Mouse (Mus musculus): ENCODE measurements at regions not wholly inside any gene's neighbourhood (a gene's known extent, or its start where the extent isn't known, plus 50 kb on each side); places are given as distances from the start of the nearest gene placed in this dataset.

DNA sequence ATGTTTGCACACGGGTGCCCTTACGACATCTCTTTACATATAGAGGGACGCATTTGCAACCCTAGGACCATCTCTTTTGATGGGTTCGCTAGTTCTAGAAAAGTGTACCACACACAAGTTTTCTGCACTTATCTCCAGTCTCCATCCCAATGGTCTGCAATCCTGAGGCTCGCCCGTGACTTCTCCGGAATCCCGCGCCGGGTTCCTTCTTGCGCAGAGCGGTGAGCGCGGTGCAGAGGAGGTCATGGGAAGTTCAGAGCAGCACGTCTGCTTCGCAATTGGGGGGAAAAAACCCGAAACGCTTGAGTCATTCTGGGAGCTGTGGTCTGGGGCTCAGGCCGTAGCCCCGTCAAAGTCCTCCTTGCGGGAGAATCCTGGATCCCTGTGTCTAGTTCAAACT lies 82.0 kb downstream of the Kcnrg start:
- H3K27me3 ChIP-seq (ENCODE audit: control insufficient read depth, insufficient read depth, insufficient read length): no peaks in the 10 kb centered on the region
- H3K4me3 ChIP-seq (ENCODE audit: insufficient read depth, poor library complexity, severe bottlenecking): no peak overlapping the region
- H3ac ChIP-seq (ENCODE audit: control insufficient read depth, insufficient read length, low read depth): no peak overlapping the region

GRCm38 (mm10) chr14:61689776-61690175 lies 82.5 kb downstream of the Kcnrg start:
- Histone ChIP-seq H3K36me3 (ENCODE audit: control insufficient read depth, insufficient read depth) (no peaks in the 10 kb centered on the region), H3K4me3 (ENCODE audit: insufficient read depth, poor library complexity, severe bottlenecking) (no peak overlapping the region), H3K79me3 (ENCODE audit: low read depth) (no peaks in the 10 kb centered on the region), H3K79me2 (ENCODE audit: control insufficient read depth, insufficient read depth) (no peaks in the 10 kb centered on the region), H3K27me3 (ENCODE audit: control insufficient read depth, insufficient read depth, insufficient read length) (no peaks in the 10 kb centered on the region), H3ac (ENCODE audit: control insufficient read depth, insufficient read length, low read depth) (no peak overlapping the region)
- TF ChIP-seq MAX (IDR thresholded peaks at IDR 0.05) (no peak), FOSL1 (IDR thresholded peaks at IDR 0.05; ENCODE audit: insufficient read depth, low read length, poor library complexity, severe bottlenecking) (no peak), MYOD1 (IDR thresholded peaks at IDR 0.05; ENCODE audit: control insufficient read depth, insufficient read length, low read depth) (no peak), CTCF (IDR thresholded peaks at IDR 0.05; ENCODE audit: control insufficient read depth, insufficient read depth, insufficient read length) (no peak), MYOG (IDR thresholded peaks at IDR 0.05; ENCODE audit: control insufficient read depth, extremely low read depth, insufficient read length) (no peak), USF1 (IDR thresholded peaks at IDR 0.05; ENCODE audit: low read depth) (no peak), CEBPB (IDR thresholded peaks at IDR 0.05; ENCODE audit: low read depth) (no peak)

More for the DNA sequence above, 82.0 kb downstream of the Kcnrg start:
- Histone ChIP-seq H3K79me2 (ENCODE audit: control insufficient read depth, insufficient read depth) (no peaks in the 10 kb centered on the region), H3K79me3 (ENCODE audit: low read depth) (no peaks in the 10 kb centered on the region), H3K36me3 (ENCODE audit: control insufficient read depth, insufficient read depth) (no peaks in the 10 kb centered on the region)
- no peak for TF ChIP-seq CTCF (IDR thresholded peaks at IDR 0.05; ENCODE audit: control insufficient read depth, insufficient read depth, insufficient read length)
- TF ChIP-seq MYOD1 (IDR thresholded peaks at IDR 0.05; ENCODE audit: control insufficient read depth, insufficient read length, low read depth): no peak
- TF ChIP-seq USF1 (IDR thresholded peaks at IDR 0.05; ENCODE audit: low read depth): no peak
- TF ChIP-seq MAX (IDR thresholded peaks at IDR 0.05): no peak
- TF ChIP-seq MYOG (IDR thresholded peaks at IDR 0.05; ENCODE audit: control insufficient read depth, extremely low read depth, insufficient read length): no peak
- TF ChIP-seq CEBPB (IDR thresholded peaks at IDR 0.05; ENCODE audit: low read depth): no peak
- no peak for TF ChIP-seq FOSL1 (IDR thresholded peaks at IDR 0.05; ENCODE audit: insufficient read depth, low read length, poor library complexity, severe bottlenecking)

DNA sequence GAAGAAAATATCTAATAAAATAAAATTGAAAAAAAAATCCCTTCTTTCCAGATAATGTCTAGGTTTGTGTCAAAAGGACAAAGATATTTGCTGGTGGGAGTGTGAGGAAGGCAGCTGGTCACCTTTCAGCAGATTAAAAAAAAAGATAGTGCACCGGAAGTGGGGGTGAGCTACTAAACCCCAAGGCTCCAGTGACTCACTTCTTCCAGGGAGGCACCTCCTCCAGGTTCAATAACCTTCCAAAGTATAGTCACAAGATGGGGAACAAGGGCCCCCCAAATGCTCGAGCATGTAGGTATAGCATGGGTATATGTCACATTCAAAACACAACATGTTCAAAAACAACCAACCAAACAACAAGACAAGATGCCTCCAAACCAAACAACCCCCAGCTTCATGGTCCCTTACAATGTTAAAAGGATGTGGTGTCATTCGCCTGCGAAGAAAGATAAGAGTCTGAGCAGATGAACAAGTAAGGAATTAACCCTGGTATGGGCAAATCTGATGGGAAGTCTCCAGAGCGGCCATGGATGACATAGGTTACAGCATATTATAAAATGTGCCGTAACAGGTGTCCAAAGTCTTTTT lies 84.6 kb downstream of the Kcnrg start:
- Histone ChIP-seq H3ac (ENCODE audit: control insufficient read depth, insufficient read length, low read depth) (no peak overlapping the region), H3K79me2 (ENCODE audit: control insufficient read depth, insufficient read depth) (no peaks in the 10 kb centered on the region), H3K4me3 (ENCODE audit: insufficient read depth, poor library complexity, severe bottlenecking) (no peak overlapping the region), H3K79me3 (ENCODE audit: low read depth) (no peaks in the 10 kb centered on the region), H3K27me3 (ENCODE audit: control insufficient read depth, insufficient read depth, insufficient read length) (no peaks in the 10 kb centered on the region), H3K36me3 (ENCODE audit: control insufficient read depth, insufficient read depth) (no peaks in the 10 kb centered on the region)
- no peak for TF ChIP-seq MYOD1 (IDR thresholded peaks at IDR 0.05; ENCODE audit: control insufficient read depth, insufficient read length, low read depth)
- no peak for TF ChIP-seq CTCF (IDR thresholded peaks at IDR 0.05; ENCODE audit: control insufficient read depth, insufficient read depth, insufficient read length)
- no peak for TF ChIP-seq CEBPB (IDR thresholded peaks at IDR 0.05; ENCODE audit: low read depth)
- no peak for TF ChIP-seq MAX (IDR thresholded peaks at IDR 0.05)
- no peak for TF ChIP-seq FOSL1 (IDR thresholded peaks at IDR 0.05; ENCODE audit: insufficient read depth, low read length, poor library complexity, severe bottlenecking)
- TF ChIP-seq USF1 (IDR thresholded peaks at IDR 0.05; ENCODE audit: low read depth): no peak
- no peak for TF ChIP-seq MYOG (IDR thresholded peaks at IDR 0.05; ENCODE audit: control insufficient read depth, extremely low read depth, insufficient read length)

GRCm38 (mm10) chr14:61694796-61695195 lies 87.5 kb downstream of the Kcnrg start:
- TF ChIP-seq FOSL1 (IDR thresholded peaks at IDR 0.05; ENCODE audit: insufficient read depth, low read length, poor library complexity, severe bottlenecking) (no peak), CTCF (IDR thresholded peaks at IDR 0.05; ENCODE audit: control insufficient read depth, insufficient read depth, insufficient read length) (no peak), MYOD1 (IDR thresholded peaks at IDR 0.05; ENCODE audit: control insufficient read depth, insufficient read length, low read depth) (no peak), CEBPB (IDR thresholded peaks at IDR 0.05; ENCODE audit: low read depth) (no peak), MAX (IDR thresholded peaks at IDR 0.05) (no peak), USF1 (IDR thresholded peaks at IDR 0.05; ENCODE audit: low read depth) (no peak), MYOG (IDR thresholded peaks at IDR 0.05; ENCODE audit: control insufficient read depth, extremely low read depth, insufficient read length) (no peak)
- H3K4me3 ChIP-seq (ENCODE audit: insufficient read depth, poor library complexity, severe bottlenecking): no peak overlapping the region

GRCm38 (mm10) chr14:61696290-61696842 lies 89.1 kb downstream of the Kcnrg start:
- Histone ChIP-seq H3K36me3 (ENCODE audit: control insufficient read depth, insufficient read depth) (no peaks in the 10 kb centered on the region), H3ac (ENCODE audit: control insufficient read depth, insufficient read length, low read depth) (no peak overlapping the region), H3K79me3 (ENCODE audit: low read depth) (no peaks in the 10 kb centered on the region), H3K4me3 (ENCODE audit: insufficient read depth, poor library complexity, severe bottlenecking) (no peak overlapping the region), H3K27me3 (ENCODE audit: control insufficient read depth, insufficient read depth, insufficient read length) (no peaks in the 10 kb centered on the region), H3K79me2 (ENCODE audit: control insufficient read depth, insufficient read depth) (no peaks in the 10 kb centered on the region)
- no peak for TF ChIP-seq MYOG (IDR thresholded peaks at IDR 0.05; ENCODE audit: control insufficient read depth, extremely low read depth, insufficient read length)
- TF ChIP-seq CTCF (IDR thresholded peaks at IDR 0.05; ENCODE audit: control insufficient read depth, insufficient read depth, insufficient read length): no peak
- TF ChIP-seq MAX (IDR thresholded peaks at IDR 0.05): no peak
- no peak for TF ChIP-seq USF1 (IDR thresholded peaks at IDR 0.05; ENCODE audit: low read depth)
- no peak for TF ChIP-seq FOSL1 (IDR thresholded peaks at IDR 0.05; ENCODE audit: insufficient read depth, low read length, poor library complexity, severe bottlenecking)
- no peak for TF ChIP-seq MYOD1 (IDR thresholded peaks at IDR 0.05; ENCODE audit: control insufficient read depth, insufficient read length, low read depth)
- TF ChIP-seq CEBPB (IDR thresholded peaks at IDR 0.05; ENCODE audit: low read depth): no peak

More at GRCm38 (mm10) chr14:61694796-61695195, 87.5 kb downstream of the Kcnrg start:
- Histone ChIP-seq H3ac (ENCODE audit: control insufficient read depth, insufficient read length, low read depth) (no peak overlapping the region), H3K79me2 (ENCODE audit: control insufficient read depth, insufficient read depth) (no peaks in the 10 kb centered on the region), H3K79me3 (ENCODE audit: low read depth) (no peaks in the 10 kb centered on the region), H3K36me3 (ENCODE audit: control insufficient read depth, insufficient read depth) (no peaks in the 10 kb centered on the region), H3K27me3 (ENCODE audit: control insufficient read depth, insufficient read depth, insufficient read length) (no peaks in the 10 kb centered on the region)

All from C2C12 (cell line).